In genomic region chr10:86365632-86366092, GRCm38 (mm10) we compare ENCODE assay signal across 8 mouse cellular contexts.
DNase-seq lines count a peak whose midpoint lies in the region; ATAC-seq lines count a peak whose summit lies in the region.

No protein-coding gene starts in this region.

- DNase-seq in heart, adult 11 months: peak; percentile 98
- DNase-seq in heart, adult 8-10 months (ENCODE audit: low spot score): no peak
- DNase-seq in heart, embryonic 10.5 days (ENCODE audit: low spot score): peak; percentile 89
- DNase-seq in midbrain, embryonic 14.5 days: peak; percentile 12
- no peak for DNase-seq in B cell, adult 2 months
- DNase-seq in urinary bladder, postnatal 10 days (ENCODE audit: low spot score): no peak
- DNase-seq in layer of hippocampus, adult 11-12 months (ENCODE audit: low spot score): no peak

- peaks cover 26% of the 10 kb centered on the region for H3K4me1 ChIP-seq in heart, embryonic 10.5 days
- H3K4me1 ChIP-seq in kidney, embryonic 15.5 days: peaks cover 49% of the 10 kb centered on the region
- no peaks in the 10 kb centered on the region for H3K4me1 ChIP-seq in midbrain, embryonic 14.5 days (ENCODE audit: control insufficient read depth, insufficient read depth, low read length)

- H3K9ac ChIP-seq in kidney, embryonic 15.5 days: no peak overlapping the region
- no peak overlapping the region for H3K9ac ChIP-seq in midbrain, embryonic 14.5 days (replicated peaks; ENCODE audit: low read length)

- H3K36me3 ChIP-seq in heart, embryonic 10.5 days: no peaks in the 10 kb centered on the region
- H3K36me3 ChIP-seq in kidney, embryonic 15.5 days: no peaks in the 10 kb centered on the region
- no peaks in the 10 kb centered on the region for H3K36me3 ChIP-seq in midbrain, embryonic 14.5 days (ENCODE audit: control insufficient read depth, insufficient read depth, low read length)

- no peak overlapping the region for H3K4me2 ChIP-seq in kidney, embryonic 15.5 days
- no peak overlapping the region for H3K4me2 ChIP-seq in midbrain, embryonic 14.5 days (ENCODE audit: low read length)

- H3K9me3 ChIP-seq in heart, embryonic 10.5 days: no peaks in the 10 kb centered on the region
- H3K9me3 ChIP-seq in kidney, embryonic 15.5 days (replicated peaks): no peaks in the 10 kb centered on the region
- H3K9me3 ChIP-seq in midbrain, embryonic 14.5 days (ENCODE audit: control insufficient read depth, low read length): no peaks in the 10 kb centered on the region

- ATAC-seq in kidney, embryonic 15.5 days (replicated peaks; ENCODE audit: low FRiP score): peak; percentile 90
- peak; percentile 43; the same call in 1 of the 2 replicates for ATAC-seq in midbrain, embryonic 14.5 days (ENCODE audit: low FRiP score, low TSS enrichment)

- H3K4me3 ChIP-seq in heart, embryonic 10.5 days: no peak overlapping the region
- no peak overlapping the region for H3K4me3 ChIP-seq in kidney, embryonic 15.5 days (replicated peaks)
- no peak overlapping the region for H3K4me3 ChIP-seq in midbrain, embryonic 14.5 days (replicated peaks; ENCODE audit: low read depth, low read length)

- 23% methylated on average over 5 of the region's 5 CpGs for WGBS in heart, embryonic 10.5 days
- WGBS in kidney, embryonic 15.5 days: 16% methylated on average over 5 of the region's 5 CpGs
- WGBS in midbrain, embryonic 14.5 days: 61% methylated on average over 5 of the region's 5 CpGs

- peak overlapping the region; percentile 42; the same call in 1 of the 2 replicates for H3K27ac ChIP-seq in heart, embryonic 10.5 days
- 0 out of 2 replicates have a peak overlapping the region, but pooled peaks have one; percentile 18 for H3K27ac ChIP-seq in kidney, embryonic 15.5 days
- H3K27ac ChIP-seq in midbrain, embryonic 14.5 days (replicated peaks; ENCODE audit: low read depth, low read length): no peak overlapping the region

- peaks cover 11% of the 10 kb centered on the region; the same call in 1 of the 2 replicates for H3K27me3 ChIP-seq in heart, embryonic 10.5 days (ENCODE audit: insufficient read depth, poor library complexity, severe bottlenecking)
- H3K27me3 ChIP-seq in kidney, embryonic 15.5 days: no peaks in the 10 kb centered on the region
- H3K27me3 ChIP-seq in midbrain, embryonic 14.5 days (ENCODE audit: control insufficient read depth, insufficient read depth, low read length): no peaks in the 10 kb centered on the region

Comparison
In these comparisons a context has a peak if more than half of its experiments do, and no peak if none do; other contexts are left out.
1. DNase-seq: peak in heart, adult 11 months (single experiment), heart, embryonic 10.5 days (single experiment) and midbrain, embryonic 14.5 days (single experiment); none in heart, adult 8-10 months (single experiment), B cell, adult 2 months (0 of 2), urinary bladder, postnatal 10 days (single experiment) and layer of hippocampus, adult 11-12 months (single experiment).